Mouse (Mus musculus): ENCODE results near the gene Tubb2a.

GRCm38 (mm10) chr13:34118816-34119215 lies 41.0 kb upstream of the Tubb2a start:
- TF ChIP-seq POLR2A (IDR thresholded peaks at IDR 0.05; ENCODE audit: borderline replicate concordance, control insufficient read depth, low read depth, low read length): no peak
- no peak for TF ChIP-seq CTCF (IDR thresholded peaks at IDR 0.05; ENCODE audit: control insufficient read depth, insufficient read depth, low read length)

Measured in bone marrow, adult 2 months (tissue).